Mouse (Mus musculus) kidney, adult 8-10 months (tissue): Measurements from ENCODE around the gene Anp32a.

Experiments used
- DNase-seq, 2 experiments: peaks; one replicate each; pipeline ENCODE4 v3.0.0; 2022

Gene Anp32a

GRCm38 (mm10) chr9:62347201-62347600 is 6.1 kb downstream of the Anp32a start:
- peak in 1 of 2 experiments; percentile 18 for DNase-seq

- peak in 1 of 2 experiments; percentile 14 for DNase-seq
Measured at GRCm38 (mm10) chr9:62348050-62348449, 7.0 kb downstream of the Anp32a start.

- DNase-seq = peak in 1 of 2 experiments; percentile 5
Measured at GRCm38 (mm10) chr9:62348467-62348985, 7.4 kb downstream of the Anp32a start.

- peak in 1 of 2 experiments; percentile 7 for DNase-seq
Measured at GRCm38 (mm10) chr9:62349250-62349649, 8.2 kb downstream of the Anp32a start.

- peak in 1 of 2 experiments; percentile 2 for DNase-seq
Measured at GRCm38 (mm10) chr9:62350721-62351120, 9.6 kb downstream of the Anp32a start.

- peak; percentile 2 to 17 for DNase-seq
Measured at GRCm38 (mm10) chr9:62351200-62351599, 10.1 kb downstream of the Anp32a start.

GRCm38 (mm10) chr9:62353784-62354183 is 12.7 kb downstream of the Anp32a start:
- no peak for DNase-seq

- peak in 1 of 2 experiments; percentile 51 for DNase-seq
Measured at GRCm38 (mm10) chr9:62354838-62355719, 14.0 kb downstream of the Anp32a start.

- DNase-seq = no peak
Measured at GRCm38 (mm10) chr9:62355763-62356162, 14.7 kb downstream of the Anp32a start.

- DNase-seq = no peak
Measured at GRCm38 (mm10) chr9:62357593-62357992, 16.5 kb downstream of the Anp32a start.

- no peak for DNase-seq
Measured at GRCm38 (mm10) chr9:62358851-62359250, 17.8 kb downstream of the Anp32a start.

- DNase-seq = no peak
Measured at GRCm38 (mm10) chr9:62360889-62361288, 19.8 kb downstream of the Anp32a start.

GRCm38 (mm10) chr9:62362835-62363385 is 21.8 kb downstream of the Anp32a start:
- no peak for DNase-seq

GRCm38 (mm10) chr9:62363619-62364018 is 22.5 kb downstream of the Anp32a start:
- peak; percentile 93 for DNase-seq

- no peak for DNase-seq
Measured at GRCm38 (mm10) chr9:62364216-62364615, 23.1 kb downstream of the Anp32a start.

- DNase-seq = no peak
Measured at GRCm38 (mm10) chr9:62364831-62365230, 23.7 kb downstream of the Anp32a start.

GRCm38 (mm10) chr9:62365326-62366080 is 24.4 kb downstream of the Anp32a start:
- DNase-seq = peak; percentile 45 to 52

GRCm38 (mm10) chr9:62366478-62367458 is 25.7 kb downstream of the Anp32a start:
- DNase-seq = no peak

- DNase-seq = peak; percentile 60 to 80
Measured at GRCm38 (mm10) chr9:62367510-62368071, 26.5 kb downstream of the Anp32a start.

- peak in 1 of 2 experiments; percentile 39 for DNase-seq
Measured at GRCm38 (mm10) chr9:62368256-62368905, 27.3 kb downstream of the Anp32a start.

GRCm38 (mm10) chr9:62369172-62369571 is 28.1 kb downstream of the Anp32a start:
- DNase-seq = no peak
